Mouse (Mus musculus) G1E (cell line): Measurements from ENCODE around the gene Apol7a. TPM values are rescaled to one million over a fixed set of nuclear protein-coding genes. Genes with fewer than 3 reads are reported as not detected.
"Not testable (repeated sequence)": the region's sequence is repeated elsewhere in the genome, so short reads cannot be mapped to it uniquely, and the experiment has no call there.

Experiments used
- ATAC-seq: 2 replicates; pipeline ENCODE4 v1.8.0; 2016; ENCODE audit warnings: mild to moderate bottlenecking; ENCODE audit not compliant: insufficient number of reproducible peaks, poor library complexity, low FRiP score, severe bottlenecking; ENCODE audit errors: extremely low read depth
- DNase-seq: peaks from one replicate; pipeline ENCODE4 v3.0.0; 2012; ENCODE audit warnings: low spot score
- H3K27me3 ChIP-seq: 2 replicates; pipeline ENCODE4 v1.6.1; 2012; ENCODE audit warnings: mild to moderate bottlenecking, low read length, inconsistent platforms; ENCODE audit not compliant: insufficient read depth
- H3K36me3 ChIP-seq: replicated peaks from 2 replicates; pipeline ENCODE3; 2012; ENCODE audit warnings: mild to moderate bottlenecking, inconsistent platforms
- H3K4me1 ChIP-seq: 2 replicates; pipeline ENCODE4 v1.6.1; 2012; ENCODE audit warnings: low read depth, low read length, inconsistent platforms, mixed read lengths; ENCODE audit not compliant: insufficient read depth
- H3K4me3 ChIP-seq: 2 replicates; pipeline ENCODE4 v1.5.1; 2012; ENCODE audit warnings: low read depth, mild to moderate bottlenecking, inconsistent platforms, low read length, moderate library complexity, mixed read lengths
- H3K9me3 ChIP-seq: replicated peaks from 2 replicates; pipeline ENCODE4 v1.6.1; 2012; ENCODE audit warnings: inconsistent platforms
- polyA plus RNA-seq: library from polyadenylated mRNA; stranded (reverse); fragments of >175 nt; gene quantifications from 2 replicates; pipeline ENCODE4 v1.2.3, GENCODE M21; 2012
- total RNA-seq, 2 experiments: library from RNA; stranded (forward) in 1 of 2; stranded (reverse) in 1 of 2; fragments of 200-1000 nt in 1 of 2; fragments of >200 nt in 1 of 2; fragmentation: Nextera tagmentation in 1 of 2; gene quantifications; 2 replicates each; pipeline ENCODE4 v1.2.3; 2014 to 2017

Gene Apol7a
- total RNA-seq (2014; fragmentation: Nextera tagmentation) (not detected in 2 replicates), total RNA-seq (2017) (0.11 TPM in 1 of 2 replicates, not detected in the other), polyA plus RNA-seq (not detected in 2 replicates)

GRCm38 (mm10) chr15:77399027-77399426 lies at the start of gene Apol7a:
Gene Apol7a, minus strand, starts transcription at chr15:77399110.
- H3K4me1 ChIP-seq, ATAC-seq, H3K36me3 ChIP-seq, H3K4me3 ChIP-seq, H3K27me3 ChIP-seq, DNase-seq, H3K9me3 ChIP-seq: not testable (repeated sequence)

- ATAC-seq, H3K4me1 ChIP-seq, DNase-seq, H3K27me3 ChIP-seq, H3K4me3 ChIP-seq, H3K36me3 ChIP-seq, H3K9me3 ChIP-seq: not testable (repeated sequence)
Measured at GRCm38 (mm10) chr15:77447392-77447791, 48.5 kb upstream of the Apol7a start, which contains the start of gene Apol7b. Gene Apol7b, minus strand, starts transcription at chr15:77447492.

GRCm38 (mm10) chr15:77445668-77446067 lies 46.8 kb upstream of the Apol7a start:
- H3K27me3 ChIP-seq, ATAC-seq, DNase-seq, H3K9me3 ChIP-seq, H3K4me3 ChIP-seq, H3K36me3 ChIP-seq, H3K4me1 ChIP-seq: not testable (repeated sequence)

GRCm38 (mm10) chr15:77444746-77445145 lies 45.8 kb upstream of the Apol7a start:
- H3K4me1 ChIP-seq, H3K27me3 ChIP-seq, DNase-seq, H3K36me3 ChIP-seq, H3K4me3 ChIP-seq, H3K9me3 ChIP-seq, ATAC-seq: not testable (repeated sequence)

- not testable (repeated sequence) for ATAC-seq, DNase-seq, H3K9me3 ChIP-seq, H3K4me3 ChIP-seq, H3K27me3 ChIP-seq, H3K36me3 ChIP-seq, H3K4me1 ChIP-seq
Measured at GRCm38 (mm10) chr15:77428690-77429448, 30.0 kb upstream of the Apol7a start.

- ATAC-seq, H3K36me3 ChIP-seq, H3K4me1 ChIP-seq, H3K9me3 ChIP-seq, DNase-seq, H3K4me3 ChIP-seq, H3K27me3 ChIP-seq: not testable (repeated sequence)
Measured at GRCm38 (mm10) chr15:77422925-77423324, 24.0 kb upstream of the Apol7a start.

- not testable (repeated sequence) for H3K9me3 ChIP-seq, H3K4me3 ChIP-seq, H3K27me3 ChIP-seq, ATAC-seq, H3K36me3 ChIP-seq, H3K4me1 ChIP-seq, DNase-seq
Measured at GRCm38 (mm10) chr15:77419657-77420056, 20.7 kb upstream of the Apol7a start.

GRCm38 (mm10) chr15:77416655-77417333 lies 17.9 kb upstream of the Apol7a start:
- ATAC-seq, H3K4me3 ChIP-seq, H3K4me1 ChIP-seq, H3K9me3 ChIP-seq, H3K36me3 ChIP-seq, DNase-seq, H3K27me3 ChIP-seq: not testable (repeated sequence)

GRCm38 (mm10) chr15:77415653-77416052 lies 16.7 kb upstream of the Apol7a start:
- DNase-seq, ATAC-seq, H3K36me3 ChIP-seq, H3K4me3 ChIP-seq, H3K9me3 ChIP-seq, H3K4me1 ChIP-seq, H3K27me3 ChIP-seq: not testable (repeated sequence)

GRCm38 (mm10) chr15:77412695-77413094 lies 13.8 kb upstream of the Apol7a start:
- DNase-seq, result not testable (repeated sequence)

GRCm38 (mm10) chr15:77411035-77411434 lies 12.1 kb upstream of the Apol7a start, which contains the start of gene Apol9a:
Gene Apol9a, minus strand, starts transcription at chr15:77411135.
- not testable (repeated sequence) for ATAC-seq, H3K36me3 ChIP-seq, H3K9me3 ChIP-seq

More at GRCm38 (mm10) chr15:77412695-77413094, 13.8 kb upstream of the Apol7a start:
- not testable (repeated sequence) for H3K27me3 ChIP-seq, H3K4me3 ChIP-seq, H3K4me1 ChIP-seq, ATAC-seq, H3K36me3 ChIP-seq, H3K9me3 ChIP-seq

More at GRCm38 (mm10) chr15:77411035-77411434, 12.1 kb upstream of the Apol7a start, which contains the start of gene Apol9a:
- not testable (repeated sequence) for H3K27me3 ChIP-seq, H3K4me3 ChIP-seq, H3K4me1 ChIP-seq, DNase-seq
